Mouse (Mus musculus) heart, adult 10 weeks (tissue): ENCODE data around the gene Lrit3. TPM values are rescaled to one million over a fixed set of nuclear protein-coding genes. Genes with fewer than 3 reads are reported as not detected.

Experiments
- polyA plus RNA-seq: library from polyadenylated mRNA; stranded (reverse); fragments of 350-450 nt; fragmentation: Illumina TruSeq; extraction: RNeasy Lipid Tissue Mini Kit (QIAGEN cat#74804); gene quantifications from one replicate; pipeline ENCODE4 v1.2.3, GENCODE M21; 2014; ENCODE audit warnings: low read depth, low replicate concordance

Gene Lrit3
- not detected for polyA plus RNA-seq

DNA sequence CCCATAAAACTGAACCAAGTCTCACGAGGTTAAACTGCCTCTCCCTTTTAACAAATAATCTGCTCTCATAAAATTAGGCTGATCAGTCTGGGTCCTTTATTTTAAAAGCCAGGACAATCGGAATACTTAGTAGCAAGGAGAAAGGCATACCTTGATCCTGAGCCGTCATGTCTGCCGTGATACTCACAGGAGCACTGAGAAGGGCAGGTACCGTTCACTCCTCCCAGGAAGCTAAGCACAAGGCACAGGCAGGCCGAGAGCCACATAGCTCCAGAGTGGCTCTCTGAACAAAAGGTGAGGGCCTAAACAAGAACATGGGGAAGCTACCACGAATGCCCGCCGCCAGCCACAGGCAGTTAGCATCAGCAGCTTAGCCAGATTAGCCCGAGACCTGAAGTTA is at the start of gene Lrit3:
TSS of gene Lrit3 (minus strand) at position 266 of the 400 bp plus-strand sequence.

DNA sequence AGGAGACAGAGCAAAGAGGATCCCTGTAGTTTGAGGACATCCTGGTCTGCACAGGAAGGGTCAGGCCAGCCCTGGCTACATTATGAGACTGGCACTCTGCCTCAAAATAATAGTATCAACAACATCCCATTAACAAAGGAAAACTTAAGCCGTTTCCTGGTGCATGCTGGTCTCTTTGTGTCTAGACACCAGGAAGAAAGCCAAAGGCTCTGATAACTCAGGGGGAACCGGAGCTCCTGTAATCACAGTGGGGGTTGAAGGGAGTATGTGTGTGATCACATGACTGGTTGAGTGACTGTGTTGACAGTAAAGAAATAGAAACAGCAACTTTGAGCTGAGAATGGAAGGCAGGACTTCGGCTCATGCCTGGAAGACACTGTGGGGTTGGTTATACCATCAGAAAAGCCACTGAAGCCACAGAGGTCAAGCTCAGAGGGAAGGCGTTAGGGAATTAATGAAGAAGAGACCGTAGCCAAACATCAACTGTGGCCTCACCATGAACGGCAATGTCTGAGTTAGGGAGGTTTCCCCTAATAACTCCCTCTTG is 31.6 kb upstream of the Lrit3 start, which contains the start of gene Cfi:
TSS of gene Cfi (plus strand) at position 497 of the 547 bp plus-strand sequence.

DNA sequence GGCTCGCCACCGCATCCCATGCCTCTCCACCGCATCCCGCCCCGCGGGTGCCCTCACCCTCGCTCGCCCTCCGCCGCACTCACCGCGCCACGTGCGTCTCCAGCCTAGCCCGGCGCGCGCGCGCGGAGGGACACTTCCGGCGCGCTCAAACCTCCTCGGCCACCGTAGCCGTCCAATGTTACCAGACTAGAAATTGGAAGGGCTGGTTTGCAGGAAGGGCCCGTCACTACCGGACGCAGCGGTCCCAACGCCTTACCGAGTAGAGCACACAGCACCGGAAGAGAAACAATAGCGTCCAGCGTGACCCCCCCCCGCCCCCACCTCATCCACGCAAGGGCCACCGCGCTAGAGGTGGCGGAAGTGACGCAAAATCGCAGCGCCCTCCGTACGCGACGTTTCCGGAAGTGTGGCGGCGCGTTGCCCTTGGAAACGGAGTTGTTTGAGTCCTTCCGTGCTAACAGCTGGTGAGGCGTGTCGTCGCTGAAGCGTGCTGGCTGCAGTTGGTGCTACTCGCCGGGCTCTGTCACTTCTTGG is 27.3 kb upstream of the Lrit3 start, which contains the start of gene Gar1:
TSS of gene Gar1 (minus strand) at position 362 of the 534 bp plus-strand sequence.

DNA sequence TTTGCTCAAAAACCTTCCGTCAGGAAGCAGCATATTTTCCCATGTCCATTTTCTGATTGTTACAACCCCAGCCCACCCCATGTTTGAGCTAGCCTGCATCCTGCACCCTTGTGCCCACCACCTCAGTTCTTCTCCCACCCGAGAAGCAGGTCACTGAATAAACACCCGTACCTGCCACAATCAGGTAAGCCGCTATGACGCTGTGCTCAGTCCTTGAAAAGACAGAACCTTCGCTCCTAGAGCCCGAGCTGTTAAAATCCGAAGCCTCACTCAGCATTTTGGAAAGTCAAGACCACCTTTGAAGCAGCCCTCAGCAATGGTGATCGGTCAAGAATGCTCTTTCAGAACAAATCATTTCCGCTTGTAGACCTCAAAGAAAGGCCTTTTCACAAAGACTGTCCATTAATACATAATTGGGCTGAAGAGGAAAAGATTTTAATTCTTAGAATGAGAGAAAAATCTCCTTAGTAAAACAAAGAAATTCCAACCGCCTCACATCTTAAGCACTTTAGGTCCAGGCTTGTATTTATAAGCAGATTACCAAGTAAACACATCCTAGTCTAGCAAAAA is 18.5 kb upstream of the Lrit3 start, which contains the start of gene Rrh:
TSS of gene Rrh (minus strand) at position 382 of the 570 bp plus-strand sequence.

DNA sequence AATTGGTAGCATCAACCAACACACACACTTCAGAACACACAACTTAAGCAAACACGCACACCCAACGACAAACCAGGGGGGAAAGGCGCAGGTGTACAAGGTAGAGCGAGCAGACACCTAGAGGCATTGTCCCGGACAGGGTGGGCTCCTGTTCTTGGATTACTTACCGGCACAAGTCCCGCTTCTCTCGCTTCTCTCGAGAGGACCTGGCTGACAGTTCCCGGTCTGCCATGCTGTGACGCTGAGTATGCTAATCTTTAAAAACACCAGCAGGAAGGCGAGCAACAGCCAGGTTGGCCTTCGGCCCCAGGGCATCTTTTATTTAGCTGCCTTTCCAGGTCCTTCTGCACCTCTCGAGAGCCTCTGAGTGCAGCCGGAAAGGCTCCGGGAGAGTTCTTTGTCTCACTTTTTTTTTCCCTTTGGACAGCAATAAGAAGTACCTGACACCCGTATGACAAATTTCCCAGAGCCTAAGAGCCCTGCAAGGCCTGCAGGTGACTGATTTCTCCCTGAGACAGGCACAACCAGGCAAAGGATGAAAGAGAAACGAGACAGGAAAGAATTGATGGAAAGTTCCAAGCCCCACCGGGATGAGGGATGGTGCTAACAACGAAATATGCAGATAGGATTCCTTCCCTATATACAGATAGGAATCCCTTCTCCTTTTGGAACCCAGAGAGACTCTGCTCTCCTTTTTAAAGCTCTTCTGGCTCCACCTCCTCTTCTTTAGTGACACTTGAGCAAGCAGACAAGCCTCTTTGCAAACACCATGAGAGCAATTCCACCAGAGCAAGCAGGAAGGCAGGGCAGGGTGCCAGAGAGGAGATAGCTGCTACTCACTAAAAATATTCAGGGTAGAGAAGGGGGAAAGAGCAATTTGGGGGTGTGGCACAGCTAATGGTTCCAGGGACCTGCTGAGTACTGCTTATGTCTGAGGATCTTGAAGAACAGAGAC is 48.9 kb downstream of the Lrit3 start, which contains the start of gene Egf:
TSS of gene Egf (minus strand) at position 667 of the 955 bp plus-strand sequence.

Other genes starting within 250 kb of the Lrit3 start
- 7.9 TPM for gene Egf, start 48.7 kb downstream of the Lrit3 start, polyA plus RNA-seq
- gene Rrh, start 18.6 kb upstream of the Lrit3 start, polyA plus RNA-seq: not detected
- gene Gar1, start 27.4 kb upstream of the Lrit3 start, polyA plus RNA-seq: 20.3 TPM
- 0.50 TPM for gene Cfi, start 31.9 kb upstream of the Lrit3 start, polyA plus RNA-seq
- 65.2 TPM for gene Pla2g12a, start 74.6 kb upstream of the Lrit3 start, polyA plus RNA-seq
- 14.2 TPM for gene Casp6, start 97.4 kb upstream of the Lrit3 start, polyA plus RNA-seq
- gene Mcub, start 166.2 kb upstream of the Lrit3 start, polyA plus RNA-seq: 4.5 TPM